Mouse (Mus musculus) c-Kit-positive CD71-positive TER-119-negative erythroid progenitor cells, embryonic 14.5 days (primary cell): ENCODE measurements around the gene Fgd4.
"Not testable (repeated sequence)": the region's sequence is repeated elsewhere in the genome, so short reads cannot be mapped to it uniquely, and the experiment has no call there.

Experiments used
- DNase-seq: peaks from one replicate; pipeline ENCODE4 v3.0.0-alpha.2; 2013; ENCODE audit warnings: low read depth

Fgd4 gene

GRCm38 (mm10) chr16:16542956-16543441 is 57.4 kb downstream of the Fgd4 start:
- no peak for DNase-seq

GRCm38 (mm10) chr16:16539396-16539795 is 61.0 kb downstream of the Fgd4 start:
- not testable (repeated sequence) for DNase-seq

- DNase-seq: no peak
Measured at GRCm38 (mm10) chr16:16535232-16535631, 65.1 kb downstream of the Fgd4 start.

GRCm38 (mm10) chr16:16528014-16528413 is 72.3 kb downstream of the Fgd4 start:
- DNase-seq: no peak

- DNase-seq: no peak
Measured at GRCm38 (mm10) chr16:16527267-16527666, 73.1 kb downstream of the Fgd4 start.

- DNase-seq: no peak
Measured at GRCm38 (mm10) chr16:16526741-16527105, 73.6 kb downstream of the Fgd4 start.

- no peak for DNase-seq
Measured at GRCm38 (mm10) chr16:16526097-16526740, 74.1 kb downstream of the Fgd4 start.

GRCm38 (mm10) chr16:16525266-16525904 is 75.0 kb downstream of the Fgd4 start:
- DNase-seq: no peak

- DNase-seq: no peak
Measured at GRCm38 (mm10) chr16:16523632-16524031, 76.7 kb downstream of the Fgd4 start.

GRCm38 (mm10) chr16:16522869-16523268 is 77.5 kb downstream of the Fgd4 start:
- not testable (repeated sequence) for DNase-seq

GRCm38 (mm10) chr16:16501491-16501890 is 98.9 kb downstream of the Fgd4 start:
- DNase-seq: peak; percentile 4

GRCm38 (mm10) chr16:16500926-16501325 is 99.4 kb downstream of the Fgd4 start:
- no peak for DNase-seq

GRCm38 (mm10) chr16:16498798-16499197 is 101.6 kb downstream of the Fgd4 start:
- no peak for DNase-seq

- no peak for DNase-seq
Measured at GRCm38 (mm10) chr16:16485523-16486043, 114.8 kb downstream of the Fgd4 start.

- no peak for DNase-seq
Measured at GRCm38 (mm10) chr16:16484601-16485000, 115.7 kb downstream of the Fgd4 start.

- DNase-seq: not testable (repeated sequence)
Measured at GRCm38 (mm10) chr16:16473451-16473850, 126.9 kb downstream of the Fgd4 start.

- no peak for DNase-seq
Measured at GRCm38 (mm10) chr16:16450021-16450420, 150.3 kb downstream of the Fgd4 start.

- no peak for DNase-seq
Measured at GRCm38 (mm10) chr16:16438436-16438835, 161.9 kb downstream of the Fgd4 start.

GRCm38 (mm10) chr16:16422456-16422855 is 177.9 kb downstream of the Fgd4 start:
- DNase-seq: no peak

- DNase-seq: not testable (repeated sequence)
Measured at GRCm38 (mm10) chr16:16367217-16367616, 233.1 kb downstream of the Fgd4 start.
